Mouse (Mus musculus): Measurements from ENCODE around the gene Fbxo44. TPM values are rescaled to one million over a fixed set of nuclear protein-coding genes. Genes with fewer than 3 reads are reported as not detected.
"Not testable (repeated sequence)": the region's sequence is repeated elsewhere in the genome, so short reads cannot be mapped to it uniquely, and the experiment has no call there.

The Fbxo44 gene
- polyA plus RNA-seq, 1 experiment: 3.5 TPM

DNA sequence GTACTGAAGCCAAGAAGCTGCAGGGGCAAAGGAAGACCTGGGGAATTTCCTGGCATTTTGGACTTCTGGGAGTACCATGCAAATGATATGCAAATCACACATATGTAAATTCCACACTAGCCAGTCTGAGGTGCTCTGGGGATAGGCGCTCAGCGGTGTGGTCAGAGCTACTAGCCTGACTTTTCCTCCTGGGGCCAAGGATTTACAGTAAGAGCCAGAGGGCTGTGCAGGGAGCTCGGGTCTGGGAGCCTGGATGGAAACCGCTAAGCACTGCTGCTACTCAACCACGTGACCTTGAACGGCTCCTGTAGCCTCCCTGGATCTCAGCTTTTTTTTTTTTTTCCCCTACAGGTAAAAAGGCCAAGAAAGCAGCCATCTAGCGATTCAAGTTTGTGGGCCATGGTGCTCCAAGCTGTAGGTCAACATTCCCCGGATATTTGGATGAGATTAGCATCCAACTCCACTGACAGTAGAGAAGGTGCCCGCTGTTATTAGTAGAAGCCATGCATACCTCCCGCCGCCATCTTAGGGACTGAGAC lies 32.5 kb upstream of the Fbxo44 start:
- no peak overlapping the region for H3K4me3 ChIP-seq (ENCODE audit: extremely low read depth, insufficient read depth, insufficient read length)
- WGBS: 48% methylated on average over 11 of the region's 11 CpGs
- H3K27ac ChIP-seq (ENCODE audit: insufficient read depth, low read length): no peak overlapping the region
- H3K27me3 ChIP-seq (ENCODE audit: control insufficient read depth, insufficient read depth, low read length): no peaks in the 10 kb centered on the region
- DNase-seq (ENCODE audit: low read depth in 1 of 2, low spot score in 2 of 2): no peak
- no peak for TF ChIP-seq CTCF (IDR thresholded peaks at IDR 0.05; ENCODE audit: extremely low read depth, insufficient read depth, insufficient read length, insufficient replicate concordance)
- TF ChIP-seq POLR2A (IDR thresholded peaks at IDR 0.05; ENCODE audit: low read depth, low read length): no peak
- H3K36me3 ChIP-seq (ENCODE audit: control insufficient read depth, insufficient read depth, low read length): no peaks in the 10 kb centered on the region
- no peaks in the 10 kb centered on the region for H3K4me1 ChIP-seq (ENCODE audit: control insufficient read depth, insufficient read depth, insufficient read length)

DNA sequence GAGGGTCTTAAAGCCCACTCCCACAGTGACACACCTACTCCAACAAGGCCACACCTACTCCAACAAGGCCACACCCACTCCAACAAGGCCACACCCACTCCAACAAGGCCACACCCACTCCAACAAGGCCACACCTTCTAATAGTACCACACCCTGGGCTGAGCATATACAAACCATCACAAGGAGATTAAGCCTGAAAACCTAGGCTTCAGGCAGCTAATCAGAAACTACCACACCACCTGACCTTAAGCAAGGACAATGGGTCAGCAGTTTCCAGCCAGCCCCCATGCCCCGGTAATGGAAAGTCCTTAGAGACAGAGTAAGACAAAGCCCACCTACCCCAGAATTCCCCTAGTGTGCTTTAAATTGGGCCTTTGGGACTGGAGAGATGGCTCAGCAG lies 28.5 kb upstream of the Fbxo44 start:
- not testable (repeated sequence) for H3K36me3 ChIP-seq (ENCODE audit: control insufficient read depth, insufficient read depth, low read length); H3K27ac ChIP-seq (ENCODE audit: insufficient read depth, low read length); H3K27me3 ChIP-seq (ENCODE audit: control insufficient read depth, insufficient read depth, low read length); H3K4me1 ChIP-seq (ENCODE audit: control insufficient read depth, insufficient read depth, insufficient read length); DNase-seq (ENCODE audit: low read depth in 1 of 2, low spot score in 2 of 2); H3K4me3 ChIP-seq (ENCODE audit: extremely low read depth, insufficient read depth, insufficient read length)
- WGBS: 76% methylated on average over 1 of the region's 1 CpGs

DNA sequence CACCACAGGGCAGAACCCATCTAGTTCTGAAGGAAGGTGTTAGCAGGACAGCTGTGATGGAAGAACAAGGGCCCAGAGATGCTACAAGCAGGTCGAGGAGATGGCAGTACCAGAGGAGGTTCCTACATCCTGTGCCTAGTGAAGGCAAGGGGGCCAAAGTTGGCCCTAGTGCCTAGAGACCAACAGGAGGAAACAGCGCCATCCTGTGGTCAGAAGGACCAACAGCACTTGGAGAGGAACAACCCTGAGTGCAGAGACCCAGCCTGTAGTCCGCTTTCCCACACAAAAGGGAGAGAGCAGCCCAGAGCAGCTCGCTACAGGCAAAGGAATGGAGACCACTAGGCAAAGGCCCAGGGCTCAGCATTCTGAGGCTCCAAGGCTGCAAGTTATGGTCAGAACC lies 25.5 kb upstream of the Fbxo44 start:
- H3K4me1 ChIP-seq (ENCODE audit: control insufficient read depth, insufficient read depth, insufficient read length): no peaks in the 10 kb centered on the region
- no peaks in the 10 kb centered on the region for H3K27me3 ChIP-seq (ENCODE audit: control insufficient read depth, insufficient read depth, low read length)
- H3K36me3 ChIP-seq (ENCODE audit: control insufficient read depth, insufficient read depth, low read length): no peaks in the 10 kb centered on the region
- no peak overlapping the region for H3K27ac ChIP-seq (ENCODE audit: insufficient read depth, low read length)
- 60% methylated on average over 4 of the region's 4 CpGs for WGBS
- no peak for TF ChIP-seq CTCF (IDR thresholded peaks at IDR 0.05; ENCODE audit: extremely low read depth, insufficient read depth, insufficient read length, insufficient replicate concordance)
- TF ChIP-seq POLR2A (IDR thresholded peaks at IDR 0.05; ENCODE audit: low read depth, low read length): no peak
- DNase-seq (ENCODE audit: low read depth in 1 of 2, low spot score in 2 of 2): no peak
- H3K4me3 ChIP-seq (ENCODE audit: extremely low read depth, insufficient read depth, insufficient read length): no peak overlapping the region

DNA sequence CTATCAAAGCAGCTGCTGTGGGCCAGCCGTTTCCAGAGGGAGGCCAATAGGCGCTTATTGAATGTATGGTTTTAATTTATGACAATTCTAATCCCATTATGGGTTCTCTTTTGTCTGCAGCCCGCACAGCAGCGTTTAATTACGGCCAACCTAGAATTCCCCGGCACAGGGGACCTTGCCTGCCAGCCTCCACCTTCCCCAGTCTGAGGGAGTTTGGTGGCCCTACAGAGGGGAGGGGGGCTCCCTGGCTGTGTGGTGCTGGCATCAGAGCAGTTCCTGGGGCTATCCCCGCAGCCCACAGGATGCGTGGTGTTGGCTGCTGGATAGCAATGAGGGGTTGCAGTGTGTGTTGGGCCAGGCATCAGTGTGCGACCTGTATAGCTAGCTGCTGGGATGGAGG lies 24.3 kb upstream of the Fbxo44 start:
- Histone ChIP-seq H3K36me3 (ENCODE audit: control insufficient read depth, insufficient read depth, low read length) (no peaks in the 10 kb centered on the region), H3K4me1 (ENCODE audit: control insufficient read depth, insufficient read depth, insufficient read length) (no peaks in the 10 kb centered on the region), H3K4me3 (ENCODE audit: extremely low read depth, insufficient read depth, insufficient read length) (no peak overlapping the region), H3K27ac (ENCODE audit: insufficient read depth, low read length) (no peak overlapping the region), H3K27me3 (ENCODE audit: control insufficient read depth, insufficient read depth, low read length) (no peaks in the 10 kb centered on the region)
- TF ChIP-seq CTCF (IDR thresholded peaks at IDR 0.05; ENCODE audit: extremely low read depth, insufficient read depth, insufficient read length, insufficient replicate concordance) (no peak), POLR2A (IDR thresholded peaks at IDR 0.05; ENCODE audit: low read depth, low read length) (no peak)
- DNase-seq (ENCODE audit: low read depth in 1 of 2, low spot score in 2 of 2): no peak
- 79% methylated on average over 9 of the region's 9 CpGs for WGBS

DNA sequence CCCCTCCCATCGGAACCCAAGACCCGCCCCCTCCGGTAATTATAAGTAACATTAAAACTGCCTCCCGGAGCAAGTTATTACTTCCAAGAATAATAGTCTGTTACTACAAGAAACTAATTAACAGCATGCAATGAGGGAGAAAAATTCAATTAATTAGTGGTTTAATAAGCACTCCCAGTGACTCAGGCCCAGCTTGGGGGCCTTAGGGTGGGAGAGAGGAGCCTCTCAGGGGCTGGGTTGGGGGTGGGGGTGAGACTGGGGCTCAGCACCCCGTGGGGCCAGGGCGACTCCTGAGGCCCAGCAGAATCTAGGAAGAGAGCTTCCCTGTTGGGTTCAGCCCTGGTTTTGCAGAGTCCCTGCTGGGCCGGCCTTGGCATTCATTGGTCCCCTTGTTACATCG lies 22.1 kb upstream of the Fbxo44 start:
- H3K4me1 ChIP-seq (ENCODE audit: control insufficient read depth, insufficient read depth, insufficient read length): no peaks in the 10 kb centered on the region
- WGBS: 51% methylated on average over 8 of the region's 8 CpGs
- H3K27me3 ChIP-seq (ENCODE audit: control insufficient read depth, insufficient read depth, low read length): no peaks in the 10 kb centered on the region
- H3K27ac ChIP-seq (ENCODE audit: insufficient read depth, low read length): no peak overlapping the region
- no peak overlapping the region for H3K4me3 ChIP-seq (ENCODE audit: extremely low read depth, insufficient read depth, insufficient read length)
- H3K36me3 ChIP-seq (ENCODE audit: control insufficient read depth, insufficient read depth, low read length): no peaks in the 10 kb centered on the region
- TF ChIP-seq CTCF (IDR thresholded peaks at IDR 0.05; ENCODE audit: extremely low read depth, insufficient read depth, insufficient read length, insufficient replicate concordance) (no peak), POLR2A (IDR thresholded peaks at IDR 0.05; ENCODE audit: low read depth, low read length) (no peak)
- no peak for DNase-seq (ENCODE audit: low read depth in 1 of 2, low spot score in 2 of 2)

DNA sequence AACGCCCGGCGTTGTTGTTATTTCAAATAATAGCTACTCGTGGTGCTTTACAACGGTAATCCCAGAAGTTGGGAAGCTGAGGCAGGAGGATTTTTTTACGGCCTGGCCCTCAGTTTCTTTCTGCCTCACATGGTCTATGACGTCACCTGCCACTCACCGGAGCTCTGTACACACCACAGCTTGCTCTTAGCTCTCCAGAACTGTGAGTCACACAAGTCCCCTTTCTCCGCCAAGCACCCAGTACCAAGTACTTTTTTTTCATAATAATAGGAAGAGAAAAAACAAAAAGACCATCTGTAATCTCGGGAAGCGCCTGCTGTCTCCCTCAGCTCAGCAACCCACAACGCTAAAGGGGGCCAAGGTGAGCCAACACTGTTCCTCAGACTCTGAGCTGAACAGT lies 21.2 kb upstream of the Fbxo44 start:
- H3K27me3 ChIP-seq (ENCODE audit: control insufficient read depth, insufficient read depth, low read length): no peaks in the 10 kb centered on the region
- no peaks in the 10 kb centered on the region for H3K4me1 ChIP-seq (ENCODE audit: control insufficient read depth, insufficient read depth, insufficient read length)
- no peak overlapping the region for H3K27ac ChIP-seq (ENCODE audit: insufficient read depth, low read length)
- TF ChIP-seq CTCF (IDR thresholded peaks at IDR 0.05; ENCODE audit: extremely low read depth, insufficient read depth, insufficient read length, insufficient replicate concordance) (no peak), POLR2A (IDR thresholded peaks at IDR 0.05; ENCODE audit: low read depth, low read length) (no peak)
- no peak for DNase-seq (ENCODE audit: low read depth in 1 of 2, low spot score in 2 of 2)
- H3K36me3 ChIP-seq (ENCODE audit: control insufficient read depth, insufficient read depth, low read length): no peaks in the 10 kb centered on the region
- WGBS: 87% methylated on average over 12 of the region's 12 CpGs
- H3K4me3 ChIP-seq (ENCODE audit: extremely low read depth, insufficient read depth, insufficient read length): no peak overlapping the region

DNA sequence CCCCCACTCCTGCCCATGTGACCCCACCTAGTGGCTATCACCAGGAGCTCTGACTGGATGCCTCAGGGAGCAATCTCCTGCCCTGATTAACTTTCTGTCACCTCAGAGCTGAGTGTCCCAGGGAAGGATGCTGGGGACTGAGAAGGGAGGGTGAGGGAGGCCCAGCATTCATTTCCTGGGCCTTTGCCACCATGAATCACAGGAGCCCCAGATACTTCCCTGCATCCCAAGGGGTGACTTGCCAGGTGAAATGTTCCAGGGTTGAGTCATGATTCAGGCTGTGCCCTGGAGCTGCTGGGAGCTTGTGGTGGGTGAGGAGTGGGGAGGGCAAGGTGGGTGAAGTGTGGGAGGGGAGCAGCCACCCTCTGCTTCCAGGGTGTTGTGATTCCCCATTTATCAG lies 17.4 kb upstream of the Fbxo44 start:
- no peaks in the 10 kb centered on the region for H3K4me1 ChIP-seq (ENCODE audit: control insufficient read depth, insufficient read depth, insufficient read length)
- TF ChIP-seq POLR2A (IDR thresholded peaks at IDR 0.05; ENCODE audit: low read depth, low read length) (no peak), CTCF (IDR thresholded peaks at IDR 0.05; ENCODE audit: extremely low read depth, insufficient read depth, insufficient read length, insufficient replicate concordance) (no peak)
- H3K27ac ChIP-seq (ENCODE audit: insufficient read depth, low read length): no peak overlapping the region
- H3K27me3 ChIP-seq (ENCODE audit: control insufficient read depth, insufficient read depth, low read length): peaks cover 5% of the 10 kb centered on the region; the same call in 1 of the 2 replicates
- no peaks in the 10 kb centered on the region for H3K36me3 ChIP-seq (ENCODE audit: control insufficient read depth, insufficient read depth, low read length)
- no peak for DNase-seq (ENCODE audit: low read depth in 1 of 2, low spot score in 2 of 2)
- H3K4me3 ChIP-seq (ENCODE audit: extremely low read depth, insufficient read depth, insufficient read length): no peak overlapping the region

DNA sequence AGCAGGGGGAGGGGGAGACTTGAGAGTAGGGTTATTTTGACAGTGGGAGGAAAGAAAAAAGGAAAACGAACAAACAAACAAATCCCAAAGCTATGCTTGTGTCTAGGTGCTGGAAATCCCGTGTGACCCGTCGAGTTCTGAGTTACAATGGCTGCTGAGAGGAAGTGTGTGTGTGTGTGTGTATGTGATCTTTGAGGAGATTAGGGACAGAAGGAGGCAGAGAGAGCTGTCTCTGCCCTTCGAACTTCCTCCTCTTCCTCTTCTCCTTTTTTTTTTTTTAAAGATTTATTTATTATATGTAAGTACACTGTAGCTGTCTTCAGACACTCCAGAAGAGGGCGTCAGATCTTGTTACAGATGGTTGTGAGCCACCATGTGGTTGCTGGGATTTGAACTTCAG lies 16.3 kb upstream of the Fbxo44 start:
- H3K4me1 ChIP-seq (ENCODE audit: control insufficient read depth, insufficient read depth, insufficient read length); H3K27me3 ChIP-seq (ENCODE audit: control insufficient read depth, insufficient read depth, low read length); H3K27ac ChIP-seq (ENCODE audit: insufficient read depth, low read length); H3K4me3 ChIP-seq (ENCODE audit: extremely low read depth, insufficient read depth, insufficient read length); H3K36me3 ChIP-seq (ENCODE audit: control insufficient read depth, insufficient read depth, low read length); DNase-seq (ENCODE audit: low read depth in 1 of 2, low spot score in 2 of 2): not testable (repeated sequence)
- 14% methylated on average over 6 of the region's 6 CpGs for WGBS

Measured in spleen, adult 2 months (tissue).